Mouse (Mus musculus): ENCODE results near the gene Ank3. TPM values are rescaled to one million over a fixed set of nuclear protein-coding genes. Genes with fewer than 3 reads are reported as not detected.

Ank3 gene
- polyA plus RNA-seq, 1 experiment from 2014 or later: 19.0 TPM

- Histone ChIP-seq H3K9me3 (ENCODE audit: control insufficient read depth, low read length) (no peaks in the 10 kb centered on the region), H3K27ac (ENCODE audit: low read length) (no peak overlapping the region)
- 51% methylated on average over 4 of the region's 4 CpGs for WGBS
These were observed 318.3 kb downstream of the Ank3 start for GRCm38 (mm10) chr10:69716907-69717306.

GRCm38 (mm10) chr10:69719421-69719820 lies 320.8 kb downstream of the Ank3 start:
- Histone ChIP-seq H3K27ac (ENCODE audit: low read length) (no peak overlapping the region), H3K4me2 (ENCODE audit: low read depth, low read length) (no peak overlapping the region), H3K27me3 (ENCODE audit: control insufficient read depth, insufficient read depth, low read depth, low read length) (no peaks in the 10 kb centered on the region), H3K4me1 (replicated peaks; ENCODE audit: control insufficient read depth, insufficient read depth, low read length) (peaks cover 3% of the 10 kb centered on the region; the same call in 1 of the 2 replicates), H3K9ac (ENCODE audit: low read length) (no peak overlapping the region), H3K9me3 (ENCODE audit: control insufficient read depth, low read length) (no peaks in the 10 kb centered on the region), H3K4me3 (ENCODE audit: low read length) (no peak overlapping the region), H3K36me3 (ENCODE audit: control insufficient read depth, insufficient read depth, low read length) (no peaks in the 10 kb centered on the region)
- no peak for ATAC-seq (ENCODE audit: low read depth)
- 76% methylated on average over 5 of the region's 5 CpGs for WGBS

More at GRCm38 (mm10) chr10:69716907-69717306, 318.3 kb downstream of the Ank3 start:
- Histone ChIP-seq H3K36me3 (ENCODE audit: control insufficient read depth, insufficient read depth, low read length) (no peaks in the 10 kb centered on the region), H3K4me1 (replicated peaks; ENCODE audit: control insufficient read depth, insufficient read depth, low read length) (peaks cover 3% of the 10 kb centered on the region; the same call in 1 of the 2 replicates), H3K4me3 (ENCODE audit: low read length) (no peak overlapping the region), H3K27me3 (ENCODE audit: control insufficient read depth, insufficient read depth, low read depth, low read length) (no peaks in the 10 kb centered on the region), H3K9ac (ENCODE audit: low read length) (no peak overlapping the region), H3K4me2 (ENCODE audit: low read depth, low read length) (no peak overlapping the region)
- no peak for ATAC-seq (ENCODE audit: low read depth)

GRCm38 (mm10) chr10:69719901-69720415 lies 321.4 kb downstream of the Ank3 start:
- Histone ChIP-seq H3K9ac (ENCODE audit: low read length) (no peak overlapping the region), H3K4me2 (ENCODE audit: low read depth, low read length) (no peak overlapping the region), H3K27me3 (ENCODE audit: control insufficient read depth, insufficient read depth, low read depth, low read length) (no peaks in the 10 kb centered on the region), H3K27ac (ENCODE audit: low read length) (no peak overlapping the region), H3K36me3 (ENCODE audit: control insufficient read depth, insufficient read depth, low read length) (no peaks in the 10 kb centered on the region), H3K4me3 (ENCODE audit: low read length) (no peak overlapping the region), H3K4me1 (replicated peaks; ENCODE audit: control insufficient read depth, insufficient read depth, low read length) (peaks cover 3% of the 10 kb centered on the region; the same call in 1 of the 2 replicates), H3K9me3 (ENCODE audit: control insufficient read depth, low read length) (no peaks in the 10 kb centered on the region)
- ATAC-seq (ENCODE audit: low read depth): no peak
- 41% methylated on average over 12 of the region's 12 CpGs for WGBS

- 81% methylated on average over 10 of the region's 10 CpGs for WGBS
- Histone ChIP-seq H3K4me3 (ENCODE audit: low read length) (no peak overlapping the region), H3K9me3 (ENCODE audit: control insufficient read depth, low read length) (no peaks in the 10 kb centered on the region), H3K4me2 (ENCODE audit: low read depth, low read length) (no peak overlapping the region), H3K9ac (ENCODE audit: low read length) (no peak overlapping the region), H3K27me3 (ENCODE audit: control insufficient read depth, insufficient read depth, low read depth, low read length) (no peaks in the 10 kb centered on the region), H3K27ac (ENCODE audit: low read length) (no peak overlapping the region), H3K4me1 (replicated peaks; ENCODE audit: control insufficient read depth, insufficient read depth, low read length) (peaks cover 3% of the 10 kb centered on the region; the same call in 1 of the 2 replicates), H3K36me3 (ENCODE audit: control insufficient read depth, insufficient read depth, low read length) (no peaks in the 10 kb centered on the region)
- no peak for ATAC-seq (ENCODE audit: low read depth)
These were observed 321.9 kb downstream of the Ank3 start for GRCm38 (mm10) chr10:69720452-69720851.

- Histone ChIP-seq H3K4me2 (ENCODE audit: low read depth, low read length) (no peak overlapping the region), H3K27ac (ENCODE audit: low read length) (no peak overlapping the region), H3K27me3 (ENCODE audit: control insufficient read depth, insufficient read depth, low read depth, low read length) (no peaks in the 10 kb centered on the region), H3K4me1 (replicated peaks; ENCODE audit: control insufficient read depth, insufficient read depth, low read length) (peaks cover 3% of the 10 kb centered on the region; the same call in 1 of the 2 replicates), H3K9me3 (ENCODE audit: control insufficient read depth, low read length) (no peaks in the 10 kb centered on the region), H3K4me3 (ENCODE audit: low read length) (no peak overlapping the region), H3K9ac (ENCODE audit: low read length) (no peak overlapping the region), H3K36me3 (ENCODE audit: control insufficient read depth, insufficient read depth, low read length) (no peaks in the 10 kb centered on the region)
- no peak for ATAC-seq (ENCODE audit: low read depth)
- WGBS: 68% methylated on average over 6 of the region's 6 CpGs
These were observed 322.4 kb downstream of the Ank3 start for GRCm38 (mm10) chr10:69720899-69721490.

- ATAC-seq (ENCODE audit: low read depth): no peak
- WGBS: 86% methylated on average over 4 of the region's 4 CpGs
These were observed 325.6 kb downstream of the Ank3 start for GRCm38 (mm10) chr10:69724159-69724558.

GRCm38 (mm10) chr10:69725078-69725477 lies 326.5 kb downstream of the Ank3 start:
- WGBS: 87% methylated on average over 14 of the region's 14 CpGs

More at GRCm38 (mm10) chr10:69724159-69724558, 325.6 kb downstream of the Ank3 start:
- no peaks in the 10 kb centered on the region for H3K27me3 ChIP-seq (ENCODE audit: control insufficient read depth, insufficient read depth, low read depth, low read length)
- no peak overlapping the region for H3K27ac ChIP-seq (ENCODE audit: low read length)
- peaks cover 3% of the 10 kb centered on the region; the same call in 1 of the 2 replicates for H3K4me1 ChIP-seq (replicated peaks; ENCODE audit: control insufficient read depth, insufficient read depth, low read length)
- no peaks in the 10 kb centered on the region for H3K36me3 ChIP-seq (ENCODE audit: control insufficient read depth, insufficient read depth, low read length)
- H3K4me2 ChIP-seq (ENCODE audit: low read depth, low read length): no peak overlapping the region
- no peaks in the 10 kb centered on the region for H3K9me3 ChIP-seq (ENCODE audit: control insufficient read depth, low read length)
- no peak overlapping the region for H3K9ac ChIP-seq (ENCODE audit: low read length)
- no peak overlapping the region for H3K4me3 ChIP-seq (ENCODE audit: low read length)

GRCm38 (mm10) chr10:69726265-69726664 lies 327.7 kb downstream of the Ank3 start:
- Histone ChIP-seq H3K9me3 (ENCODE audit: control insufficient read depth, low read length) (no peaks in the 10 kb centered on the region), H3K4me2 (ENCODE audit: low read depth, low read length) (no peak overlapping the region), H3K27ac (ENCODE audit: low read length) (no peak overlapping the region), H3K4me3 (ENCODE audit: low read length) (no peak overlapping the region), H3K36me3 (ENCODE audit: control insufficient read depth, insufficient read depth, low read length) (no peaks in the 10 kb centered on the region), H3K4me1 (replicated peaks; ENCODE audit: control insufficient read depth, insufficient read depth, low read length) (no peaks in the 10 kb centered on the region), H3K9ac (ENCODE audit: low read length) (no peak overlapping the region), H3K27me3 (ENCODE audit: control insufficient read depth, insufficient read depth, low read depth, low read length) (no peaks in the 10 kb centered on the region)
- no peak for ATAC-seq (ENCODE audit: low read depth)
- WGBS: 88% methylated on average over 2 of the region's 2 CpGs

More at GRCm38 (mm10) chr10:69725078-69725477, 326.5 kb downstream of the Ank3 start:
- no peak overlapping the region for H3K4me2 ChIP-seq (ENCODE audit: low read depth, low read length)
- H3K27me3 ChIP-seq (ENCODE audit: control insufficient read depth, insufficient read depth, low read depth, low read length): no peaks in the 10 kb centered on the region
- no peak overlapping the region for H3K4me3 ChIP-seq (ENCODE audit: low read length)
- no peaks in the 10 kb centered on the region for H3K36me3 ChIP-seq (ENCODE audit: control insufficient read depth, insufficient read depth, low read length)
- no peak overlapping the region for H3K9ac ChIP-seq (ENCODE audit: low read length)
- no peak for ATAC-seq (ENCODE audit: low read depth)
- H3K4me1 ChIP-seq (replicated peaks; ENCODE audit: control insufficient read depth, insufficient read depth, low read length): no peaks in the 10 kb centered on the region
- H3K27ac ChIP-seq (ENCODE audit: low read length): no peak overlapping the region
- H3K9me3 ChIP-seq (ENCODE audit: control insufficient read depth, low read length): no peaks in the 10 kb centered on the region

- Histone ChIP-seq H3K27me3 (ENCODE audit: control insufficient read depth, insufficient read depth, low read depth, low read length) (no peaks in the 10 kb centered on the region), H3K27ac (ENCODE audit: low read length) (no peak overlapping the region), H3K4me2 (ENCODE audit: low read depth, low read length) (no peak overlapping the region), H3K4me3 (ENCODE audit: low read length) (no peak overlapping the region), H3K9ac (ENCODE audit: low read length) (no peak overlapping the region), H3K9me3 (ENCODE audit: control insufficient read depth, low read length) (no peaks in the 10 kb centered on the region), H3K4me1 (replicated peaks; ENCODE audit: control insufficient read depth, insufficient read depth, low read length) (no peaks in the 10 kb centered on the region), H3K36me3 (ENCODE audit: control insufficient read depth, insufficient read depth, low read length) (no peaks in the 10 kb centered on the region)
- 81% methylated on average over 7 of the region's 7 CpGs for WGBS
- ATAC-seq (ENCODE audit: low read depth): no peak
These were observed 328.2 kb downstream of the Ank3 start for GRCm38 (mm10) chr10:69726806-69727205.
